Mouse (Mus musculus): Measurements from ENCODE around the gene Hhat. TPM values are rescaled to one million over a fixed set of nuclear protein-coding genes. Genes with fewer than 3 reads are reported as not detected.
A peak's percentile ranks its signal among the peaks of the same experiment; 100 is the strongest.

The Hhat gene
- total and polyA plus RNA-seq, 3 experiments = 0.21 to 1.2 (median 1.1) TPM

- Histone ChIP-seq H3K36me3 (replicated peaks in 1 of 2; ENCODE audit: control insufficient read depth in 1 of 2, insufficient read depth in 1 of 2, low read length in 1 of 2) (no peaks in the 10 kb centered on the region), H3K79me2 (replicated peaks; ENCODE audit: control insufficient read depth, extremely low read depth, insufficient read depth, poor library complexity, severe bottlenecking) (no peaks in the 10 kb centered on the region), H3K4me3 (replicated peaks in 1 of 3; ENCODE audit: low read depth in 2 of 3, low read length in 2 of 3, poor library complexity in 1 of 3) (no peak overlapping the region), H3K9ac (ENCODE audit: insufficient read depth, low read depth) (no peak overlapping the region), H3K4me2 (ENCODE audit: insufficient read depth, low read depth, poor library complexity, severe bottlenecking) (no peak overlapping the region), H3K9me3 (replicated peaks; ENCODE audit: low read length) (no peaks in the 10 kb centered on the region), H3K4me1 (ENCODE audit: control insufficient read depth in 1 of 2, insufficient read depth in 2 of 2) (peaks cover 0 to 3% of the 10 kb centered on the region in 2 experiments; a peak in 2 of 4 replicates), H3K27me3 (replicated peaks) (peaks cover 9% of the 10 kb centered on the region), H3K27ac (ENCODE audit: insufficient read depth, low read depth) (no peak overlapping the region)
- dilution Hi-C loops (cut with MboI; ENCODE audit: extremely low pct_ligation_motif_present, extremely low pct_unique_long_range_greater_than_20kb, low sequenced_read_pairs) (no loop called here), in situ Hi-C loops (cut with MboI; ENCODE audit: low pct_ligation_motif_present, low pct_unique_long_range_greater_than_20kb, low sequenced_read_pairs) (no loop called here)
- no peak for TF ChIP-seq NRF1 (IDR thresholded peaks at IDR 0.05; ENCODE audit: low read depth, low read length)
- TF ChIP-seq MAX (IDR thresholded peaks at IDR 0.05; ENCODE audit: low read length) = no peak
- no peak for TF ChIP-seq EP300 (IDR thresholded peaks at IDR 0.05; ENCODE audit: low read length)
- TF ChIP-seq CHD2 (IDR thresholded peaks at IDR 0.05; ENCODE audit: low read length) = no peak
- TF ChIP-seq PAX5 (IDR thresholded peaks at IDR 0.05; ENCODE audit: low read length) = no peak
- TF ChIP-seq BHLHE40 (IDR thresholded peaks at IDR 0.05; ENCODE audit: low read depth, low read length) = no peak
- TF ChIP-seq NELFE (IDR thresholded peaks at IDR 0.05; ENCODE audit: low read depth, low read length) = no peak
- TF ChIP-seq ZMIZ1 (IDR thresholded peaks at IDR 0.05; ENCODE audit: low read depth, low read length) = no peak
- TF ChIP-seq E2F4 (IDR thresholded peaks at IDR 0.05; ENCODE audit: insufficient replicate concordance, low read depth, low read length) = no peak
- no peak for TF ChIP-seq CHD1 (IDR thresholded peaks at IDR 0.05; ENCODE audit: low read depth, low read length)
- TF ChIP-seq SIN3A (IDR thresholded peaks at IDR 0.05; ENCODE audit: low read length) = no peak
- TF ChIP-seq ELF1 (IDR thresholded peaks at IDR 0.05; ENCODE audit: low read depth, low read length) = no peak
- no peak for DNase-seq (ENCODE audit: extremely low read depth)
Measured at GRCm38 (mm10) chr1:192542093-192542492, 228.9 kb downstream of the Hhat start.

GRCm38 (mm10) chr1:192537169-192537568 lies 233.9 kb downstream of the Hhat start:
- Histone ChIP-seq H3K79me2 (replicated peaks; ENCODE audit: control insufficient read depth, extremely low read depth, insufficient read depth, poor library complexity, severe bottlenecking) (no peaks in the 10 kb centered on the region), H3K36me3 (replicated peaks in 1 of 2; ENCODE audit: control insufficient read depth in 1 of 2, insufficient read depth in 1 of 2, low read length in 1 of 2) (no peaks in the 10 kb centered on the region), H3K4me3 (replicated peaks in 1 of 3; ENCODE audit: low read depth in 2 of 3, low read length in 2 of 3, poor library complexity in 1 of 3) (no peak overlapping the region), H3K9me3 (replicated peaks; ENCODE audit: low read length) (no peaks in the 10 kb centered on the region), H3K27me3 (replicated peaks) (peaks cover 2% of the 10 kb centered on the region), H3K4me1 (ENCODE audit: control insufficient read depth in 1 of 2, insufficient read depth in 2 of 2) (peaks cover 0 to 11% of the 10 kb centered on the region in 2 experiments; a peak in 2 of 4 replicates), H3K9ac (ENCODE audit: insufficient read depth, low read depth) (no peak overlapping the region), H3K4me2 (ENCODE audit: insufficient read depth, low read depth, poor library complexity, severe bottlenecking) (no peak overlapping the region), H3K27ac (ENCODE audit: insufficient read depth, low read depth) (no peak overlapping the region)
- TF ChIP-seq ZMIZ1 (IDR thresholded peaks at IDR 0.05; ENCODE audit: low read depth, low read length) (no peak), MAZ (IDR thresholded peaks at IDR 0.05; ENCODE audit: low read depth, low read length) (no peak), CHD1 (IDR thresholded peaks at IDR 0.05; ENCODE audit: low read depth, low read length) (no peak), NRF1 (IDR thresholded peaks at IDR 0.05; ENCODE audit: low read depth, low read length) (no peak), MXI1 (IDR thresholded peaks at IDR 0.05; ENCODE audit: low read depth, low read length) (no peak), MEF2A (IDR thresholded peaks at IDR 0.05; ENCODE audit: borderline replicate concordance, low read depth, low read length) (no peak), UBTF (IDR thresholded peaks at IDR 0.05; ENCODE audit: low read depth, low read length) (no peak), ZC3H11A (IDR thresholded peaks at IDR 0.05; ENCODE audit: low read depth, low read length) (no peak), POLR2AphosphoS2 (IDR thresholded peaks at IDR 0.05; ENCODE audit: low read depth, low read length) (no peak), POLR2A (IDR thresholded peaks at IDR 0.05; ENCODE audit: low read depth, low read length) (no peak), MAX (IDR thresholded peaks at IDR 0.05; ENCODE audit: low read length) (no peak), MAFK (IDR thresholded peaks at IDR 0.05; ENCODE audit: insufficient replicate concordance, low read length) (no peak)
- dilution Hi-C loops (cut with MboI; ENCODE audit: extremely low pct_ligation_motif_present, extremely low pct_unique_long_range_greater_than_20kb, low sequenced_read_pairs) = no loop called here
- in situ Hi-C loops (cut with MboI; ENCODE audit: low pct_ligation_motif_present, low pct_unique_long_range_greater_than_20kb, low sequenced_read_pairs) = no loop called here
- peak; percentile 31 for DNase-seq (ENCODE audit: extremely low read depth)
